Mouse (Mus musculus) intestine, postnatal 0 days (tissue): ENCODE measurements around the gene Tgfbr2. TPM values are rescaled to one million over a fixed set of nuclear protein-coding genes. Genes with fewer than 3 reads are reported as not detected.

Experiments used
- ATAC-seq: fragments of 200-750 bp; cut with Nextera tagmentation; 2 replicates; pipeline ENCODE4 v1.8.0; 2017; ENCODE audit warnings: mild to moderate bottlenecking, moderate TSS enrichment, moderate library complexity
- H3K27ac ChIP-seq: fragments of 300-500 bp; sonication (generic); 2 replicates; pipeline ENCODE4 v1.5.1; 2014; ENCODE audit warnings: mild to moderate bottlenecking, low read depth, low read length, moderate library complexity
- H3K27me3 ChIP-seq: fragments of 300-500 bp; sonication (generic); replicated peaks from 2 replicates; pipeline ENCODE4 v1.6.1; 2014; ENCODE audit warnings: low read length, mixed read lengths; ENCODE audit not compliant: control insufficient read depth, insufficient read depth
- H3K36me3 ChIP-seq: fragments of 300-500 bp; sonication (generic); 2 replicates; pipeline ENCODE4 v1.6.1; 2014; ENCODE audit warnings: mild to moderate bottlenecking, moderate library complexity; ENCODE audit not compliant: control insufficient read depth, insufficient read depth
- H3K4me1 ChIP-seq: fragments of 300-500 bp; sonication (generic); replicated peaks from 2 replicates; pipeline ENCODE4 v1.6.1; 2014; ENCODE audit warnings: antibody characterized with exemption, low read length, mixed read lengths; ENCODE audit not compliant: control insufficient read depth, insufficient read depth
- H3K4me2 ChIP-seq: fragments of 300-500 bp; sonication (generic); replicated peaks from 2 replicates; pipeline ENCODE4 v1.6.1; 2014; ENCODE audit warnings: low read depth, mild to moderate bottlenecking, moderate library complexity
- H3K4me3 ChIP-seq: fragments of 300-500 bp; sonication (generic); 2 replicates; pipeline ENCODE4 v1.5.1; 2014; ENCODE audit warnings: low read depth, low read length
- H3K9ac ChIP-seq: fragments of 300-500 bp; sonication (generic); 2 replicates; pipeline ENCODE4 v1.6.1; 2014; ENCODE audit warnings: mild to moderate bottlenecking, low read depth, low read length
- H3K9me3 ChIP-seq: fragments of 300-500 bp; sonication (generic); 2 replicates; pipeline ENCODE4 v1.6.1; 2016; ENCODE audit warnings: mixed run types; ENCODE audit not compliant: control insufficient read depth
- CTCF ChIP-seq: sonication (generic); IDR thresholded peaks from 2 replicates; pipeline ENCODE4 v1.5.1; 2016; ENCODE audit warnings: low read depth, mild to moderate bottlenecking, control low read depth, antibody characterized with exemption, moderate library complexity
- WGBS: fragments of 180-500 bp; shearing (Covaris S2); extraction: QIAGEN DNeasy Blood & Tissue Kit; methylation state at CpG from one replicate; pipeline ENCODE4 v1.1.7; 2014; 5-methylcytosine and 5-hydroxymethylcytosine counted together
- polyA plus RNA-seq: library from polyadenylated mRNA; unstranded; fragments of >200 nt; fragmentation: Nextera tagmentation; extraction: Ambion mirVana; gene quantifications from 2 replicates; pipeline ENCODE4 v1.2.1, GENCODE M21; 2015

Gene Tgfbr2
- polyA plus RNA-seq, 1 experiment from 2014 or later: 16.0 TPM

DNA sequence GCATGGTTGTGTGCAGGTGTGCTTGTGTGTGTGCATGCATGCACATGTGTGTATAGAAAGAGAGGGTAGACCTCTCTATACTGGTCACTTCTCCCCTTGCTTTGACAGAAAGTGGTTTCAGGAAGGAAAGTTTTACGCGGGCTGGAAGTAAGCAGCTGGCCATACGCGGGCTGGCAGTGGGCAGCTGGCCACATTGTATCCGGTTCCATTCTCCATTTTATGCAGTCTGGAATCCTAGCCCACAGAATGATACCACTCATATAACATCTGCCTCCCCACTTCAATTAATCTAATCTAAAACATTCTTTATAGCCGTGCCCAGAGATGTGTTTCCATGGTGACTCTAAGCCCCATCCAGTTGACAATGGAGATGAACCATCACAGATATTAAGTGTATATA, 136.9 kb downstream of the Tgfbr2 start:
- H3K27ac ChIP-seq: no peak overlapping the region
- ATAC-seq: no peak
- H3K9ac ChIP-seq: no peak overlapping the region
- H3K9me3 ChIP-seq: no peaks in the 10 kb centered on the region
- no peaks in the 10 kb centered on the region for H3K36me3 ChIP-seq
- H3K4me2 ChIP-seq: no peak overlapping the region
- H3K4me1 ChIP-seq: no peaks in the 10 kb centered on the region
- no peak for TF ChIP-seq CTCF
- H3K4me3 ChIP-seq: no peak overlapping the region
- no peaks in the 10 kb centered on the region for H3K27me3 ChIP-seq
- 73% methylated on average over 6 of the region's 6 CpGs for WGBS
